Mouse (Mus musculus) forebrain, embryonic 14.5 days (tissue): ENCODE measurements at regions not wholly inside any gene's neighbourhood (a gene's known extent, or its start where the extent isn't known, plus 50 kb on each side); places are given as distances from the start of the nearest gene placed in this dataset.

Source experiments
- ATAC-seq: fragments of 200-750 bp; cut with Nextera tagmentation; 2 replicates; pipeline ENCODE4 v1.8.0; 2017; ENCODE audit warnings: mild to moderate bottlenecking, moderate library complexity
- DNase-seq: peaks from one replicate; pipeline ENCODE4 v3.0.0-alpha.2; 2015; ENCODE audit warnings: low spot score
- H3K27ac ChIP-seq: fragments of 300-500 bp; sonication (generic); 2 replicates; pipeline ENCODE4 v1.5.1; 2014; ENCODE audit warnings: low read depth, mild to moderate bottlenecking, control low read depth, low read length, moderate library complexity
- H3K27me3 ChIP-seq: fragments of 300-500 bp; sonication (generic); replicated peaks from 2 replicates; pipeline ENCODE4 v1.6.1; 2014; ENCODE audit warnings: low read length, control low read depth, mixed read lengths; ENCODE audit not compliant: control insufficient read depth, insufficient read depth
- H3K36me3 ChIP-seq: fragments of 300-500 bp; sonication (generic); 2 replicates; pipeline ENCODE4 v1.6.1; 2014; ENCODE audit warnings: low read length, control low read depth; ENCODE audit not compliant: control insufficient read depth, insufficient read depth
- H3K4me1 ChIP-seq: fragments of 300-500 bp; sonication (generic); 2 replicates; pipeline ENCODE4 v1.6.1; 2014; ENCODE audit warnings: antibody characterized with exemption, low read length, control low read depth; ENCODE audit not compliant: control insufficient read depth, insufficient read depth
- H3K4me2 ChIP-seq: fragments of 300-500 bp; sonication (generic); 2 replicates; pipeline ENCODE4 v1.6.1; 2014; ENCODE audit warnings: mild to moderate bottlenecking, control low read depth, low read length
- H3K4me3 ChIP-seq: fragments of 300-500 bp; sonication (generic); 2 replicates; pipeline ENCODE4 v1.5.1; 2014; ENCODE audit warnings: low read depth, low read length, control low read depth
- H3K9ac ChIP-seq: fragments of 300-500 bp; sonication (generic); 2 replicates; pipeline ENCODE4 v1.6.1; 2014; ENCODE audit warnings: mild to moderate bottlenecking, low read length, control low read depth, moderate library complexity
- H3K9me3 ChIP-seq: fragments of 300-500 bp; sonication (generic); replicated peaks from 2 replicates; pipeline ENCODE4 v1.6.1; 2016; ENCODE audit warnings: low read length, control low read depth, mixed read lengths; ENCODE audit not compliant: control insufficient read depth
- WGBS: fragments of 180-500 bp; shearing (Covaris S2); extraction: QIAGEN DNeasy Blood & Tissue Kit; methylation state at CpG from one replicate; pipeline ENCODE4 v1.1.7; 2014; 5-methylcytosine and 5-hydroxymethylcytosine counted together

GRCm38 (mm10) chr2:75756704-75757638 is 52.5 kb upstream of the Nfe2l2 start:
- Histone ChIP-seq H3K27me3 (no peaks in the 10 kb centered on the region), H3K4me2 (no peak overlapping the region), H3K4me3 (no peak overlapping the region), H3K9ac (no peak overlapping the region), H3K4me1 (peaks cover 8% of the 10 kb centered on the region; the same call in 1 of the 2 replicates), H3K36me3 (no peaks in the 10 kb centered on the region), H3K27ac (no peak overlapping the region), H3K9me3 (no peaks in the 10 kb centered on the region)
- DNase-seq, result no peak
- no peak for ATAC-seq
- 32% methylated on average over 16 of the region's 16 CpGs for WGBS

- H3K36me3 ChIP-seq, result no peaks in the 10 kb centered on the region
- H3K4me1 ChIP-seq, result peaks cover 4% of the 10 kb centered on the region; the same call in 1 of the 2 replicates
- ATAC-seq (no peak), DNase-seq (no peak)
- H3K9me3 ChIP-seq, result no peaks in the 10 kb centered on the region
- no peak overlapping the region for H3K4me3 ChIP-seq
- no peak overlapping the region for H3K4me2 ChIP-seq
- H3K9ac ChIP-seq, result no peak overlapping the region
- H3K27me3 ChIP-seq, result no peaks in the 10 kb centered on the region
- 83% methylated on average over 7 of the region's 7 CpGs for WGBS
- no peak overlapping the region for H3K27ac ChIP-seq
Measured at GRCm38 (mm10) chr2:75754606-75755005, 50.2 kb upstream of the Nfe2l2 start.
